Mouse (Mus musculus) adrenal gland, adult 2 months (tissue): Measurements from ENCODE around the gene Tia1. TPM values are rescaled to one million over a fixed set of nuclear protein-coding genes. Genes with fewer than 3 reads are reported as not detected.
"Not testable (repeated sequence)": the region's sequence is repeated elsewhere in the genome, so short reads cannot be mapped to it uniquely, and the experiment has no call there.

Experiments used
- DNase-seq: peaks from one replicate; pipeline ENCODE4 v3.0.0; 2021
- long read RNA-seq: library from polyadenylated mRNA; stranded (forward); transcript quantifications from one replicate; pipeline ENCODE4 v2.0.0, GENCODE M21; 2021
- polyA plus RNA-seq: library from polyadenylated mRNA; depleted of rRNA; stranded (reverse); fragments of >200 nt; gene quantifications from 2 replicates; pipeline ENCODE4 v1.2.3, GENCODE M21; 2012; rRNA removed
- total RNA-seq, 2 experiments: library from RNA; stranded (reverse); gene quantifications; 2 replicates each; pipeline ENCODE4 v1.2.3; 2021

Gene Tia1
- total RNA-seq (10 to 100 TPM; 42.7 to 44.0 TPM), polyA plus RNA-seq (12.7 and 14.2 TPM in 2 replicates)
- long read RNA-seq, full-length matches to known transcripts = 4 of 7 reads
- long read RNA-seq, partial matches to known transcripts = 1 of 7 reads
- long read RNA-seq, other reads (novel, unspliced or antisense) = 2 of 7 reads

DNA sequence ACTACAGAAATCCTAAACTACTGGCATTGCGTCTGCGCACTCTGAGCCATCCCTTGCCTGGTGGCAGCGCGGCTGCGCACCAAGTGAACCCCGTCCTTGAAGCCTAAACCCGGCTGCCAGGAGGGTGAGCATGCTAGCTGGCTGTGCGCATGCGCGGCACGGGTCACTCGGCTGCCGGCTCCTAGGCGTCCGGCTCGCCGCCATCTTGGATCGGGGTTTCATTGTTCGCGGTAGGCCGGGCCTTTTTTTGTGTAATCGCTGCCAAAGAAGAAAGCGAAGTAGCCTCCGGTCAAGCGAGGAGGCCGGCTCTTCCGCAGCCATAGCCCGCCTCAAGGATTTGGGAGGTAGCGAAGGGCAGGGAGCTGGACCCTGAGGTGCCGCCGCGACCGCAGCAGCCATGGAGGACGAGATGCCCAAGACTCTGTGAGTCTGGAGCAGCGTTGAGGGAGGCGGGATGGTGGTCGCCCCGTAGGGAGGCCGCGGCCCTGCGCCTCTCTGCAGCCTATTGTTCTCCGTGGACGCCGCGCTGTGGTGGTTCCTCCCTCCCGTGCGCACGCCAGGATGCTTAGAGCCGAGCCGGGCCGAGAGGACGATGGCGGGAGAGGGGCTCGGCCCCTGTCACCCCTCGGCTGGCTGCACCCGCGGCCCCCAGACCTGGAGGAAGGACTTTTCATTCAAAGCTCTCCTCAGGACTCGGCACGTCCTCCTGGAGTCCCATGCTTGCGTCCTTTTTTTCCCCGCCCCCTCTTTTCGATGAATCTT lies at the start of gene Tia1:
TSS of gene Tia1 (plus strand) at position 120 of the 762 bp plus-strand sequence.
- DNase-seq = peak; percentile 98

DNA sequence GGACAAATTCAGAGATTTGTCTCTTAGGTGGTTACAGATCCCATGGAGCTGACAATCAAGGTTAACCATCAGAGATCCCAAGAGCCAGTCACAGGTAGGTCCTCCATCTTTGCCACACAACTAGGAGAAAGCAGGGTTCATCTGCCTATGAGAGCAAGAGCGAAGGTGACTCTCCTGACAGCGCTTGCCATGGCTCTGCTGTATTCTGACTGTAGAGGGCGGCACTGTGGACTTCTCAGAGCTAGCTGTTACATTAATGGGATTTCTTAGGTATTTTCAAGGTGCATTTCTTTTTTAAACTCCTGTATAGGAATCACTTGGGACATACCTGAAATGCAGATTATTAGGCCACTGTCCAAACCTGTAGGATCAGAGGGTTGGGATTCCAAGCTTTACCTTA lies 49.1 kb upstream of the Tia1 start:
- no peak for DNase-seq

DNA sequence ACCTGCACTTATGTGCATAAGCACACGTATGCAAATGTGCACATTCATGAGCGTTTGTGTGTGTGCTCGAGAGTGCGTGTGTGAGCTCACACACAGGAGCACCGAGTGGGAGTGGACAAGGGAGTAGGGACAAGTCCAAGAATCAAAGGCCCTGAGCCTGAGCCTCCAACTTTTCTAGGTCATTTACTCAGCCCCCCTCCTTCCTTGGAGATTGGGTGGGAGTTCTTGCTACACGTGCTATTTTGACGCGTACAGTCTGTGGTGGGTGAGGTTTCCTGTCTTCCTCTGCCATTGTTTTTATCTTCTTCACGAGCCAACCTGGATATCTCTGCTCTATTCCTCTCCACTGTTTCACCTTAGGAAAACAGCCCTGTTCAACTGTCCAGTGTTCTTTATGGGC lies 47.1 kb upstream of the Tia1 start:
- no peak for DNase-seq

DNA sequence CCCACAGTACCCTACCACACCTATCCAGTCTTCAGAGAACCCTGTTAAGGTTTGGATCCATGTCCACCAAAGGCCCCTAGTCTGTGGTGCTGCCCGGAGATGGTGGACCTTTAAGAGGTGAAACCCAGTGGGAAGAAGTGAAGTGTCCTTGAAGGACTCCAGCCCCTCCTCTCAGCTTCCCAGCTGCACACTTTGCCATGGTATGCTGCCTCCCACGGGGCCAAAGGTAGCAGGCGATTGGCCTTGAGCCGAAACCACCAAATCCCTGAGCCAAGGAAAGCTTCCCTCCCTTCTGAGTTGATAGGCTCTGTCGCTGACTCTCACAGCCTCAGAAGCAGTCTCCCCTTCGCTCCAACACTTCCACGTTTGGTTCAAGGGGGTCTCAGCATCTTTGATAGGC lies 43.3 kb upstream of the Tia1 start:
- peak; percentile 32 for DNase-seq

DNA sequence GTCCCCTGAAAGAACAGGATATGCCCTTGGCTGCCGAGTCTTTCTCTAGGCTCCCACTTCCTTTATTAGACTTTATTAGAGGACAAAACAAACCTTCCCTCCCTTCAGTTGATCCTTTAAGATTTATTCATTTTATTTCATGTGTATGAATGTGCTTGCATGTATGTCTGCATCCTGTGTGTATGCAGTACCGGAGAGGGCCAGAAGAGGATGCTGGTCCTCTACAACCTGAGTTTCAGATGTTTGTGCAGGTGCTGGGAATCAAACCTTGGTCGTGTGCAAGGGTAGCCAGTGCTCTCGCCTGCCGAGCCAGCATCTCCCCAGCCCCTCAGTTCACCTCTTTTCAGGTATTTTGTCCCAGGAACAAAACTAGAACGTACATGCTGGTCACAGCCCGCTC lies 42.6 kb upstream of the Tia1 start:
- DNase-seq = no peak

DNA sequence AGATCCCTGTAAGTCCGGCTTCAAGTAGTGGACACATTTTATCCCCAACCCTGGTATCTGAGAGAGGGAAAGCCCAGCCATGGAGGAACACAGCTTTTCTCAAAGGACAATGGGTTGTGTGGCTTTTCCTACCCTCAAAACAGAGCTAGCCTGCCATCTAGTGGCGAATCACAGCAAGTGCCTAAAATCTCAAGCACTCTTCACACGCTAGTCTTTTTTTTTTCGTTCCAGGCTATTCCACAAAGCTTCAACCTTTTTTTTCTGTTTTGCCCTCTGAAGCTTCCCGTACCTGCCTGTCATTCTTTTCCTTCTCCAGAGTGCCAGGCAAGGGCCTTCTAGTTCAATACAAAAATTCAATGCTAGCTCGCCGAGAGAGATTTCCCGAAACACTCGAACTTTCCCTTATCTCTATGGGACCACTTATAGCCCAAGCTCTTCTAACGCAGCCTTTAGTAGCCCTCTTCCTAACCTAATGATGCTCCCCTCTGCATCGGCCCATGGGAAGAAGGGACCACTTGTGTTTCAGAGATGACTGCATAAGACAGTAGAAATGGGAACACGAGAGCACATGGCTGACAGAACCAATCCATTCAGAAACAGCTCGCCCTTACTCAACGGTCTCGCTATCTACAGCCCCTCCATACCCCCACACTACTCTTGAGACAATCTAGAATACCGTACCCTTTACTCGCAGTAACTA lies 39.4 kb upstream of the Tia1 start:
- DNase-seq = peak; percentile 80

DNA sequence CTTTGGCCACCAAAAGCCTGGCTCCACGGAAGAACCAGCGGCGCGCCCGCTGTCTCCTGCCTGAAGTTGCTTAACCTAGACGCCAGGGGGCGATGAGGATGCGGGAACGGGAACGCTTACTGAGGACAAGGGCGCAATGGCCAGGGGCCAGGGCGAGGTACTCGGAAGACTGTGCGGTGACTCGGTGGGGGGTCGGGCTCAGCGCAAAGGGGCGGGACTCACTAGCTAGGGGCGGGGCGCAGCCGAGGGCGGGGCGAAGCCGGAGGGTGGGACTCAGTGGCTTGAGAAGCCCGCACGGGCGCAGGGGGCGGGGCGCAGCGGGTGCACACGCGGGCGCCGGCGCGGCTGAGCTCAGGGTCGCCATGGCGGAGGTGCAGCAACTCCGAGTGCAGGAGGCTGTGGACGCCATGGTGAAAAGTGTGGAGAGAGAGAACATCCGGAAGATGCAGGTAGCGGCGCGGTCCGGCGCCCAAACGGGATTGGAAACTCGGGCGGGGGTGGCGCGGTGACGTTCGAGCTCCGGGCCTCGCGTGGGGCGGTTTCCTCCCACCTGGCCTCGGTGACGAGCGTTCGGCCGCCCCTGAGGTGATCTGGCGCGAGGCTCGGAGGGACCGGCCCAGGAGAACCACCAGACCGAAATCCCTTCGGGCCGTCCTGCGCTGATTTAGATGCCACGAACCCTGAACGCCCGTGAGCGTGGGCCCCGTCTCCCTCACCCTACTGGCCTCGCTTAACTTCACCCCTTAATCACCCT lies 38.5 kb upstream of the Tia1 start, which contains the start of gene Fam136a:
TSS of gene Fam136a (plus strand) at position 276 of the 754 bp plus-strand sequence.
- peak; percentile 97 for DNase-seq

DNA sequence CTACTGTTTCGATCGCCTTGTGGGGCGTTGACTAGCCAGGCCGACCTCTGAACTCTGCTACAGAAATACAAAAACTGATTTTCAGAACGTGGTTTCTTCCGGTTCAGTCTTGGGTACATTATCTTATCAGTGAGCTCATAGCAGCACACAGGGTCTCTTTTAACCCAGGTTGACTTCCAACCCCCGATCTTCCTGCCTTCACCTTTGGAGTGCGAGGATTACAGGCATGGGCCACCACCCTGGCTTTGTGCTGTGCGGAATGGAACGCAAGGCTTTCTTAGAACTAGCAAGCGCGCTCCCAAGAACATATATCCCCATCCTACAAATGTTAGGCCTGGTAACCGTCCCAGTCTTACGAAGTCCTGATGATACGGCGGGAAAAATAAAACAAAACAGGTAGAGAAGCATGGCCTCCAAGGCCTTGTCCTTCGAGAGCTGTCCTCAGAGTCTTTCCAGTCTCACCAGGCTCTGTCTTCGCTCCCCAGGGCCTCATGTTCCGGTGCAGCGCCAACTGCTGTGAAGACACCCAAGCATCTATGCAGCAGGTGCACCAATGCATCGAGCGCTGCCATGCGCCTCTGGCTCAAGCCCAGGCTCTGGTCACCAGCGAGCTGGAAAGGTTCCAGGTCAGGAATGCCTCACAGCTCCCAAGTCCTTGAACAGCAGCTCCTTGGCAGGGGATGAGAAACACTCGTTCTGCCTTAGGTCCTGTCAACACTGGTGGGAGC lies 37.7 kb upstream of the Tia1 start:
- DNase-seq = peak; percentile 91

DNA sequence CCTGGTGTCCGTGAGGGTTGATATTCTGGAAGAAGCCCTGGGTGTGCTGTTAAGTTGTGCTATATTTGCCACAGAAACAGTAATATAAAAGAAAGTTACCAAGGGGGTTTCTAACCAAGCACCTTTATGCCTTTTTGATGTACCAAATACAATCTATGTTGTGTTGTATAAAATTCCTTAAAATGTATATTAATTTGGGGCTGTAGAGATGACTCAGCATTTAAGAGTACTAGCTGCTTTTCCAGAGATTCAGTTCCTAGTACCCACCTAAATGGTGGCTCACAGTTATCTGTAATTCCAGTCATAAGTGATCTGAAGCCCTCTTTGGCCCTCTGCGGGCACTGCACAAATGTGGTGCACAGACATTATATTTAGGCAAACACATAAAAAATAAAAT lies 37.2 kb upstream of the Tia1 start:
- DNase-seq = no peak

DNA sequence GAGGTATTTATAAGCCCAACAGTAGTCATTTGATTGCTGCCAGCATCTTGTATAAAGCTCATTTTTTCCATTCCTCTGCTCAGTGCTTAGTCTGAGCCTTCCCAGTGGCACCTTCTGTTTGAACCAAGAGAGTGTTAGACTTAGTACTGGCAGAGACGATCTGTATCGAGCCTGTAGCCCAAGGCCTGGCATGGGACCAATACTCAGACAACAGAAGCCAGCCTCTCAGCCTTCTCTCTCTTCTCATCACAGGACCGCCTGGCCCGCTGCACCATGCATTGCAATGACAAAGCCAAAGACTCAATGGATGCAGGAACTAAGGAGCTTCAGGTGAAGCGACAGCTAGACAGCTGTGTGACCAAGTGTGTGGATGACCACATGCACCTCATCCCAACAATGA lies 35.5 kb upstream of the Tia1 start:
- DNase-seq = no peak

DNA sequence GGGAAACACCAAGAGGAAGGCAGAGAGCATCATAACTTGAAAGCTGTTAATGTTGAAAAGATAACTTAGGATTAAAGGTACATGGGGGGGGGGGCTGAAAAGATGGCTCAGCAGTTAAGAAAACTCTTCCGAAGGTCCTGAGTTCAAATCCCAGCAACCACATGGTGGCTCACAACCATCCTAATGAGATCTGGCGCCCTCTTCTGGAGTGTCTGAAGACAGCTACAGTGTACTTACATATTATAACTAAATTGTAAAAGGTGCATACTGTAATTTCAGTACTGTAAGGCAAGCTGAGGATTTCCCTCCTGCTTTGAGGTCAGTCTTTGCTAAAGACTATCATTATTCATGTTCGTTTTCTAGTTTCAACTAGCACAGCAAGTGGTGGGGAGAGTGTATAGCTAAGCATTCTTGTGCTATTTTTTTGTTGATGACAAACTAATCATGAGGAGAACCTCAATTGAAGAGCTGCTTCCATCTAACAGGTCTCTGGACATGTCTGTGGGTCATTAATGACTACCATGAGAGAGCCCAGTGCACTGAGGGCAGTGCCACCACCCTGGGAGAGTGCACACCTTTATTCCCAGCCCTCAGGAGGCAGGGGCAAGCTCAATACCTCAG lies 33.8 kb upstream of the Tia1 start:
- no peak for DNase-seq

DNA sequence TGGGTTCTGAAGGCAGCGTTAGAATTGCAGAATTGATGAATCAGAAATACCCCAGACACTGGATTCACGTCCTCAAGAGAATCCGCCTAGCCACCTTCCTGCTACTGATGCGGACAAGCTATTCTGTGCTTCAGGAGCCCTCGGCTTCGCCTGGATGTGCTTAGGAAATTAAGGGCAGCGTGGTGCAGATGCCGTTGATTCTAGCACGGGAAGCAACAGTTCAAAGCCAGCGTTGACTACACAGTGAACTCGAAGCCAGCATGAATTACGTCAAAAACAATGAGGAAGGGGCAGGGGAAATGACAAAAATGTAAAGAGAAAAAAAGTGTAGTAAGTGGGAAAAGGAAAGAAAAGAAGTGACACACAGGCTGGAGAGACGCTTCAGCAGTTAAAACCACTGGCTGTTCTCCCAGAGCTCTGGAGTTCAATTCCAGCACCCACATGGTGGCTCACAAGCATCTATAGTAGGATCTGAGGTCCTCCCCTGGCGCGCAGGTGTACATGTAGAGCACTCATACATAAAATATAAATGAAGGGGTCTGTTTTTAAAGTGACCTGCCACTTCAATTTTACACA lies 33.2 kb upstream of the Tia1 start, which contains the start of gene Snrpg:
TSS of gene Snrpg (plus strand) at position 541 of the 576 bp plus-strand sequence.
- no peak for DNase-seq

DNA sequence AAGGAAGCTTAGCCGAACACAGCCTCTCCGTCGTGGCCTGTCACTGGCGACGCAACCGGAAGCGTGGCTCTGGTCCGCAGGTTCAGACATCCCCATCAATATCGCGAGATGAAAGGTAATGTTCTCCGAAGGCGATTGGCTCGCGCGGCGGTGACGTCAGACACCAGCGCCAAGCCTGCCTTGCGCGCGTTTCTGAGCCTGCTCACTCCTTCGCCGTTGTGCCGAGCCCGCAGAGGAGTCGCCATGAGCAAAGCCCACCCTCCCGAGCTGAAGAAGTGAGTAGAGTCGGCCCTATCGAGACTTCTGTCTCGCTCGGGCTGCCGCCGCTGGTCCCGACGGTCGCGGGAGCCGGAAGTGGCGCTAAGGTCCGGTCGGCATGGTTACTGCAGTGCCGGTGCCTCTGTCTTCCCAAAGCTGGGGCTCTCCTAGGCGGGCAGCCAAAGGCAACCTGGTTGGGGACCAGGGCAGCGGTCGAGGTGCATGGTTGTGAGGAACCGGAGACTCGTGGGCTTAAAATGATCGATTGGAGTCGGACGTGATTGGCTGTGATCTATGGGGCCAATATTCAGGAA lies 32.6 kb upstream of the Tia1 start:
- DNase-seq = peak; percentile 96

DNA sequence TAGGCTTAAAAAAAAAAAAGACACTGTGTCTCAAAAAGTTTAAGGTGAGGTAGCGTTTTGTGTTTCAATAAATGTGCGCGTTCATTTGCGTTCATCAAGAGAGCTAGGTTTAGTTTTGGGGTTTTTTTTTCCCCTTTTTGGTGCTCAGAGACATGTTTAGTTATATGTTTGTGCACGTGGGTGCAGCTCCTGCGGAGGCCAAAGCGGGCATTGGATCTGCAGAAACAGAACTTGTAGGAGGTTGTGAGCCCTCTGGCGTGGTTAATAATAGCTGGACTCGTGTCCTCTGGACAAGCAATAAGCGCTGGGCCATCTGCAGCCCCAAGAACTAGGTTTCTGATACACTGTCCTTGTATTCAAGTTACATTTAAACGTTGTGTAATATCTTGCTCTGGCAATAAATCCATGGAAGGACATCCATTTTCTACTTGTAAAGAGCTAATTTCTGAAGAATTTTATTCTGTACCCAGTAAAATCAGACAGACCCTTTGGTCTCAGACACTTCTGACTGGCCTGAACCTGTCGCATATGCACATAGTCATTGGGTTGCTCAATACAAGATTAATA lies 32.0 kb upstream of the Tia1 start:
- DNase-seq = peak; percentile 48

DNA sequence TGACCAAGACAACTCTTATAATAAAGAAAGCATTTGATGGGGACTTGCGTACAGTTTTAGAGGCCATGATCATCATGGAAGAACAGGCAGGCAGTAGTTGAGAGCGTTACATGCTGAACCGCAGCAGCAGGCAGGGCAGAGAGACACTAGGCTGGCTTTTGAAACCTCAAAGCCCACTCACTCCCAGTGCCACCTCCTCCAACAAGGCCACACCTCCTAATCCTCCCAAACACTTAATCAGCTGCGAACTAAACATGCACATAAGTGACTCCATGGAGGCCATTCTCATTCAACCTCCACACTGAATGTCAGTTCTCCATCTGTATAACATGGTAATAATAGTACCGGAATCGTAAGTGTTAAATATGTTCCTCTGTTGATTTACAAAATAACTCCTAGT lies 30.5 kb upstream of the Tia1 start:
- DNase-seq = no peak

DNA sequence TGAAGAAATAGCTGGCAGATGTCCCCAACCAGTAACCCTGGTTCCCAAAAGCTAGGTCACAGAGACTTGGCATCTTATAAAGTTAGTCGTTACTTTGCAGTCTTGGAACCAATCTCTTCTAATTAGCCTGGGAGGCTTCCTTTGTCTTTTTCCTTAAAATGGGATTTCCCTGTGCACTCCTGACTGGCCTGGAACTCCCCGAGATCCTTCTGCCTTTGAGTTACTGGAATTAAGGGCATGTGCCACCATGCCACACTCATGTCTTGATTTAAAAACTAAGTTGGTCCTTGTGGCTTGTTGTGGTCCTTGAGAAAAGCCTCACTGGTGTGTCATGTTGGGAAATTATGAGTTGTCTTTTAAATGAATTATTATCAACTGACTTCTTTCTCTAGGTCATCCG lies 25.7 kb upstream of the Tia1 start:
- DNase-seq = peak; percentile 76

DNA sequence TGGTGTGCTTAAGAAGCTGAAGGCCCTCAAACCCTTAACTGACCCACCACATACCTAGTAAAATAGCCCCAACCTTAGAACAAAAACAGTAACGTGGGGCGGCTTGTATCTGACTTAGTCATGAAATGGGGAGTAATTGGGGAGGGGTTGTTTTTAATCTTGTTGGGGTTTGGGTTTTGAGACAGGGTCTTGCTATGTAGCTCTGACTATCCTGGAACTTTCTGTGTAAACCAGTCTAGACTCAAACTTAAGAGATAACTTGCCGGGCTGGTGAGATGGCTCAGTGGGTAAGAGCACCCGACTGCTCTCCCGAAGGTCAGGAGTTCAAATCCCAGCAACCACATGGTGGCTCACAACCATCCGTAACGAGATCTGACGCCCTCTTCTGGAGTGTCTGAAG lies 23.9 kb upstream of the Tia1 start:
- not testable (repeated sequence) for DNase-seq

DNA sequence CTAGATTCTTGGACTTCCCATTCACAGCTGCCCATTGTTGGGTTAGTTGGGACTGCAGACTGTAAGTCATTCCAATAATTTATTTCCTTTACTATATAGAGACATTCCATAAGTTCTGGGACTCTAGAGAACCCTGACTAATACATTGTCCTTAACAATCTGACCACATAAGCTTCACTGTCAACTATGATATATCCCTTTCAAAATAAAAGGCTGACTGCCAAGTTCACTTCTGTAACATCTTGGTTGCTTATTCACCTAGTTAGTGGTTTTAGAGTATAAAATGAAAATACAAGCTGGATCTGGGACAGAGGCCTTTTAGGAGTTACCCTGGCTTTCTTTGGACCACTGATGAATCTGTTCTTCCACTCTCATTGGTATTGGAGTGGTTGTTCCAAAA lies 21.5 kb upstream of the Tia1 start:
- no peak for DNase-seq

DNA sequence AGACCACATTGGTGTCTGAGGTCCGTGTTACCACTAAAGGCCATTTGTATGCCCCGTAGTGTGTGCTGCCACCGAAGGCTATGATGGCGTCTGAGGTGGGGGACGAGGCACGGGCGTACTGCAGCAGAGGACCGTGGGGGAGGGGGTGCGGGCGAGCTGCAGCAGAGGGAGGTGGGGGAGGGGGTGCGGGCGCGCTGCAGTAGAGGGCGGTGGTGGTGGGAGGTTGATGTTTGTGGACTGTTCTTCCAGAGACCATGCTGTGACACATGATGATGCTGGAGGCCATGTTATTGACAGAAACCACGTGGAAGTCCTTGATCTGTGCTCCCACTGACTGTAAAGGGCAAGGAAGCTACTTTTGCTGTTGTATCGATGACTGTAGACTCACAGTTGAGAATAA lies 20.6 kb upstream of the Tia1 start:
- peak; percentile 48 for DNase-seq

DNA sequence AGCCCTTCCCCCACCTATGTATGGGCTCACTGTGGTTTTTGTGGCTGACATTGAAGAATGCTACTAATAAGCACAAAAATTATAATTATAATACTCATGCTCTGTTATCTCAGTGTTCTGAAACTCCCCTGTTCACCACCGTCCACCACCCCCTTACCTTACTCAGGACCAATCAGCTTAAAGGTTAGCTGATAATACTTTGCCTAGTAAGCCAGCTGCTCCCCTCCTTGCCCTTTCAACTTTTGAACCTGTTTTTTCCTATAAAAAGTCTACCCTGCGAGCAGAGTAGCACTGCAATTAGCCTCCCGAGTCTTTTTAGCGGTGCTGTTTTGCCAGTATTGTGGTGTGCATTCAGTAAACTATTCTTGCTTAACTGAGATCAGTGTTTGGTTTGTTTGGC lies 19.3 kb upstream of the Tia1 start:
- DNase-seq = no peak
